Mouse (Mus musculus): Measurements from ENCODE around the gene Diras2. TPM values are rescaled to one million over a fixed set of nuclear protein-coding genes. Genes with fewer than 3 reads are reported as not detected.

The Diras2 gene
- polyA plus RNA-seq, 1 experiment from 2014 or later, result 0.72 TPM

DNA sequence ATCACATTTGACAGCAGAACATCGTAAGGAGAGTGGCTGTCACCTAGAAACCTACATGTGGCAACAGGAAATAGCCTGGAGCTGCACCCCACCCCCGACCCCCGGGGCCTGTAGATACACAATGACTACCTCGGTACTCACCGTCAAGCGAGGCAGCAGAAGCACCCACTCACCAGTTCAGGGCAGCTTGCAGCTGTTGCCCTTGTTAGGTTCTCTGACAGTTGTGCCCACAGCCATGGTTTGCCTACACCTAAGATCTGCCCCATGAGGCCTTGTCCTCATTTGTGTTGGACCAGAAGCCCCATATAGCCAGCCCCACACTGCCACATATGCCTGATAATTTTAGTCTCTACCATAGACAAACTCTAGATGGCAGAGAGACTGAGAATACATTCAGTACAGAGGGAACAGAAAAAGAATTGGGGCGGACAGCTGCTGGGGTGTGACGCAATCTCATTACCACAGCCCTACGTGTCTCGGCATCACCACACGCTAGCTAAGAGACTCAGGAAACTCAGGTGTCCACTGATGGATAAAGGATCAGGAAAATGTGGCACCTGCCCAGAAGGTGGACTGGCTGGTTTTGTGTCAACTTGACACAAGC lies 54.0 kb downstream of the Diras2 start:
- no peak for ATAC-seq (ENCODE audit: insufficient number of reproducible peaks, insufficient read depth, low FRiP score, low read depth)
- Histone ChIP-seq H3K36me3 (ENCODE audit: control insufficient read depth, insufficient read depth, low read length) (no peaks in the 10 kb centered on the region), H3K4me3 (ENCODE audit: control insufficient read depth in 1 of 2, insufficient read depth in 1 of 2, low read depth in 1 of 2, low read length in 2 of 2) (no peak overlapping the region), H3K9ac (ENCODE audit: low read length) (no peak overlapping the region), H3K4me1 (ENCODE audit: control insufficient read depth in 2 of 2, insufficient read depth in 2 of 2, low read length in 2 of 2) (no peaks in the 10 kb centered on the region), H3K27me3 (ENCODE audit: control insufficient read depth, insufficient read depth, low read length) (no peaks in the 10 kb centered on the region), H3K4me2 (ENCODE audit: low read length) (no peak overlapping the region), H3K27ac (replicated peaks in 1 of 2; ENCODE audit: control insufficient read depth in 1 of 2, insufficient read depth in 1 of 2, low read depth in 2 of 2, low read length in 2 of 2) (no peak overlapping the region), H3K9me3 (ENCODE audit: control insufficient read depth, low read length) (no peaks in the 10 kb centered on the region)
- WGBS, result 88% methylated on average over 11 of the region's 11 CpGs

DNA sequence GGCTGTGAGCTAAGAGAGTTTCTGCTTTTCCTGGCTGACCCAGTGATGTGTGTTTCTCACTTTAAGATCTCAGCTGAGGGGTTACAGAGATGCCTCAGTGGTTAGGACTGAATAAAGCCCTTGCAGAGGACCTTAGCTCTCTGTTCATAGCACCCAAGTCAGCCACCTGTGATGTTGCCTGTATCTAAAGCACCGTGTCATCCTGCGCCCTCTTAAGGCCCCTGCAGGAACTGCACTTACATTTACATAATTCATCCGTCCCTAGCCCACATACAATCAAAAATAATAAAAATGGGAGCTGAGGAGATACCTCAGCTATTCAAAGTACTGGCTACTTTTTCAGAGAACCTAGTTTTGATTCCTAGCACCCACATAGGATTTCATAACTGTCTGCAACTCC lies 54.9 kb downstream of the Diras2 start:
- no peak overlapping the region for H3K4me3 ChIP-seq (ENCODE audit: control insufficient read depth in 1 of 2, insufficient read depth in 1 of 2, low read depth in 1 of 2, low read length in 2 of 2)
- no peaks in the 10 kb centered on the region for H3K27me3 ChIP-seq (ENCODE audit: control insufficient read depth, insufficient read depth, low read length)
- H3K9me3 ChIP-seq (ENCODE audit: control insufficient read depth, low read length), result no peaks in the 10 kb centered on the region
- H3K4me2 ChIP-seq (ENCODE audit: low read length), result no peak overlapping the region
- no peaks in the 10 kb centered on the region for H3K36me3 ChIP-seq (ENCODE audit: control insufficient read depth, insufficient read depth, low read length)
- no peak for ATAC-seq (ENCODE audit: insufficient number of reproducible peaks, insufficient read depth, low FRiP score, low read depth)
- no peaks in the 10 kb centered on the region for H3K4me1 ChIP-seq (ENCODE audit: control insufficient read depth in 2 of 2, insufficient read depth in 2 of 2, low read length in 2 of 2)
- WGBS, result 47% methylated on average over 3 of the region's 3 CpGs
- H3K27ac ChIP-seq (replicated peaks in 1 of 2; ENCODE audit: control insufficient read depth in 1 of 2, insufficient read depth in 1 of 2, low read depth in 2 of 2, low read length in 2 of 2), result no peak overlapping the region
- H3K9ac ChIP-seq (ENCODE audit: low read length), result no peak overlapping the region

GRCm38 (mm10) chr13:52475264-52475663 lies 55.8 kb downstream of the Diras2 start:
- Histone ChIP-seq H3K27ac (replicated peaks in 1 of 2; ENCODE audit: control insufficient read depth in 1 of 2, insufficient read depth in 1 of 2, low read depth in 2 of 2, low read length in 2 of 2) (no peak overlapping the region), H3K27me3 (ENCODE audit: control insufficient read depth, insufficient read depth, low read length) (no peaks in the 10 kb centered on the region), H3K9me3 (ENCODE audit: control insufficient read depth, low read length) (no peaks in the 10 kb centered on the region), H3K4me1 (ENCODE audit: control insufficient read depth in 2 of 2, insufficient read depth in 2 of 2, low read length in 2 of 2) (0 out of 4 replicates have a peak, but pooled peaks cover 0 to 2% of the 10 kb centered on the region in 2 experiments), H3K36me3 (ENCODE audit: control insufficient read depth, insufficient read depth, low read length) (no peaks in the 10 kb centered on the region), H3K4me2 (ENCODE audit: low read length) (no peak overlapping the region), H3K9ac (ENCODE audit: low read length) (no peak overlapping the region), H3K4me3 (ENCODE audit: control insufficient read depth in 1 of 2, insufficient read depth in 1 of 2, low read depth in 1 of 2, low read length in 2 of 2) (no peak overlapping the region)
- ATAC-seq (ENCODE audit: insufficient number of reproducible peaks, insufficient read depth, low FRiP score, low read depth), result no peak
- WGBS, result 91% methylated on average over 10 of the region's 10 CpGs

GRCm38 (mm10) chr13:52474807-52475206 lies 56.3 kb downstream of the Diras2 start:
- WGBS, result 72% methylated on average over 3 of the region's 3 CpGs

DNA sequence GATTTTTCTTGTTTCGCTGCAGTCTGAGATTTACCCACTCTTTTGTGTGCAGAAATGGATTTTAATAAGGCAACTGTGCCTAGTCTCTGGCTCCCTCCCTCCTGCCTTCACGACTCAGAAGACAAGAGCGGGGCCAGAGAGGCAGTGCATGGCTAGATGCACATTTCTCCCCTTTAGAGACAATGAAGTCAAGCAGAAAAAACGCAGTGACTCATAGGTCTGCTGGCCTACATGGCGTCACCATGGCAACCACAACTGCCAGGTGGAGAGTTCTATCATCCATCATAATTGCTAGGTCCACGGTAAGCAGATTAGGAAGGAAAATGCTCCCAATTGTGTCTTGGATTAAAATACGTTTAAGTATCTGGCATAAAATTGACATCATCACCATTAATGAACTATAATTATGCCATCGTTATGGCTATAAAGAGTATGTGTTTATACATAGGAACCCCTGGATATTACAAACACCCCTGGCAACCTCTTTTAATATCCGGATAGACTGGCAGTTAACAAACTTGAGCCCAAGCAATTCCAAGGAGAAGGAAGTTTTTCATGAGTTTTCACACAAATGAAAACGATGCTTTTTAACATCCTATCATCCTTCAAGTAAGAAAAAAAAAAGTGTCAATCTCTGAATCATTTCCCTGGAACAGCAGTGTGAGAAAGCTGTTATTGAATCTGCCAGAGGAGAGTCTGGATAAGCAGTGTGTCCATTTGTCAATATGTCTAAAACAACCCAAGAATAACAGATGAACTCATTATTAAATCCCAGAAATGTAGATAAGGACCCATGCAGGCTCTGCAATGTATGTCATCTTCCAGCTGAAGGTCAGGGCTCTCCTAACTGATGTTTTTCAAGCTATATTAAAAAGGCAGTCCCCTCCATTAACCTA lies 61.0 kb downstream of the Diras2 start:
- H3K4me2 ChIP-seq (ENCODE audit: low read length), result no peak overlapping the region
- 50% methylated on average over 10 of the region's 10 CpGs for WGBS
- no peak overlapping the region for H3K4me3 ChIP-seq (ENCODE audit: control insufficient read depth in 1 of 2, insufficient read depth in 1 of 2, low read depth in 1 of 2, low read length in 2 of 2)
- no peaks in the 10 kb centered on the region for H3K9me3 ChIP-seq (ENCODE audit: control insufficient read depth, low read length)
- 0 out of 4 replicates have a peak, but pooled peaks cover 0 to 7% of the 10 kb centered on the region in 2 experiments for H3K4me1 ChIP-seq (ENCODE audit: control insufficient read depth in 2 of 2, insufficient read depth in 2 of 2, low read length in 2 of 2)
- no peaks in the 10 kb centered on the region for H3K36me3 ChIP-seq (ENCODE audit: control insufficient read depth, insufficient read depth, low read length)
- H3K9ac ChIP-seq (ENCODE audit: low read length), result no peak overlapping the region
- H3K27me3 ChIP-seq (ENCODE audit: control insufficient read depth, insufficient read depth, low read length), result no peaks in the 10 kb centered on the region
- H3K27ac ChIP-seq (replicated peaks in 1 of 2; ENCODE audit: control insufficient read depth in 1 of 2, insufficient read depth in 1 of 2, low read depth in 2 of 2, low read length in 2 of 2), result no peak overlapping the region
- ATAC-seq (ENCODE audit: insufficient number of reproducible peaks, insufficient read depth, low FRiP score, low read depth), result no peak

More at GRCm38 (mm10) chr13:52474807-52475206, 56.3 kb downstream of the Diras2 start:
- H3K27me3 ChIP-seq (ENCODE audit: control insufficient read depth, insufficient read depth, low read length), result no peaks in the 10 kb centered on the region
- no peak overlapping the region for H3K4me2 ChIP-seq (ENCODE audit: low read length)
- no peak overlapping the region for H3K4me3 ChIP-seq (ENCODE audit: control insufficient read depth in 1 of 2, insufficient read depth in 1 of 2, low read depth in 1 of 2, low read length in 2 of 2)
- H3K9me3 ChIP-seq (ENCODE audit: control insufficient read depth, low read length), result no peaks in the 10 kb centered on the region
- H3K27ac ChIP-seq (replicated peaks in 1 of 2; ENCODE audit: control insufficient read depth in 1 of 2, insufficient read depth in 1 of 2, low read depth in 2 of 2, low read length in 2 of 2), result no peak overlapping the region
- no peak for ATAC-seq (ENCODE audit: insufficient number of reproducible peaks, insufficient read depth, low FRiP score, low read depth)
- no peaks in the 10 kb centered on the region for H3K36me3 ChIP-seq (ENCODE audit: control insufficient read depth, insufficient read depth, low read length)
- H3K9ac ChIP-seq (ENCODE audit: low read length), result no peak overlapping the region
- H3K4me1 ChIP-seq (ENCODE audit: control insufficient read depth in 2 of 2, insufficient read depth in 2 of 2, low read length in 2 of 2), result 0 out of 4 replicates have a peak, but pooled peaks cover 0 to 5% of the 10 kb centered on the region in 2 experiments

DNA sequence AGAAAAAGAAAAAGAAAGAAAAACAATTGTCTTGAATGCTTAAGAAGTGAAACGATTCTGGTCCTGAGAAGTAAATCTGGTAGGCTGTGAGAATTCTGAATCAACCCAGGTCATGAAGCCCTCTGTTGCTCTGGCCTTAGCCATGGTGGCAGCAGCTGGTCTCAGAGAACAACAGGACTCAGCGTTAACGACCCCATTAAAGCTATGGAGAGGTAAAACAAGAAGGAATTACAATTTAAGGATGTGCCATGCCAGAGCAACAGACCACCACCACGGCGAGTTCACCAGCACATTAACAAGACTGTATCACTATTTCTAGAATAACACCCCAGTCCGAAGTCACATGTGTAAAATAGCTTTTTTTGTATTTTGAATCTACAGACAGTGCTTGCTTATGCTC lies 65.9 kb downstream of the Diras2 start:
- Histone ChIP-seq H3K27ac (replicated peaks in 1 of 2; ENCODE audit: control insufficient read depth in 1 of 2, insufficient read depth in 1 of 2, low read depth in 2 of 2, low read length in 2 of 2) (no peak overlapping the region), H3K4me3 (ENCODE audit: control insufficient read depth in 1 of 2, insufficient read depth in 1 of 2, low read depth in 1 of 2, low read length in 2 of 2) (no peak overlapping the region), H3K9ac (ENCODE audit: low read length) (no peak overlapping the region), H3K4me1 (ENCODE audit: control insufficient read depth in 2 of 2, insufficient read depth in 2 of 2, low read length in 2 of 2) (0 out of 4 replicates have a peak, but pooled peaks cover 0 to 4% of the 10 kb centered on the region in 2 experiments), H3K9me3 (ENCODE audit: control insufficient read depth, low read length) (no peaks in the 10 kb centered on the region), H3K4me2 (ENCODE audit: low read length) (no peak overlapping the region), H3K27me3 (ENCODE audit: control insufficient read depth, insufficient read depth, low read length) (no peaks in the 10 kb centered on the region), H3K36me3 (ENCODE audit: control insufficient read depth, insufficient read depth, low read length) (no peaks in the 10 kb centered on the region)
- no peak for ATAC-seq (ENCODE audit: insufficient number of reproducible peaks, insufficient read depth, low FRiP score, low read depth)
- 74% methylated on average over 6 of the region's 6 CpGs for WGBS

DNA sequence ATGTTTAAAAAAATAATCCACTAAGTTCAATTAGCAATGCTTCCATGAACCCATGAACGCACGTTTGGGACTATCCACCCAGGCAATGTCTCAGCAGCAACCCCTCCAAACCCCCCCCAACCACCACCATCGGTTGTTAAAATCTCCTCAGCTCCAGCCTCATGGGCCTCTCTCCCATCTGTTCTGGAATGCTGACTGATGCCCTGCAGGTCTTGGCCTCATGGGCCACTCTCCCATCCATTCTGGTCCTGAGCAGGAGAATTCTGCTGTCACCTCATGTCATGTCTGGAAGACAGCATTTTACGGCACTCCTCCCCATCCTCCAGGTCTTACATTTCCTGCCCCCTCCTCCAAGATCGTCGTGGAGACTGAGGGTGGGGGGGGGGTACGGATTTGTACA lies 71.1 kb downstream of the Diras2 start:
- Histone ChIP-seq H3K36me3 (ENCODE audit: control insufficient read depth, insufficient read depth, low read length) (no peaks in the 10 kb centered on the region), H3K27me3 (ENCODE audit: control insufficient read depth, insufficient read depth, low read length) (no peaks in the 10 kb centered on the region), H3K9ac (ENCODE audit: low read length) (no peak overlapping the region), H3K9me3 (ENCODE audit: control insufficient read depth, low read length) (no peaks in the 10 kb centered on the region), H3K27ac (replicated peaks in 1 of 2; ENCODE audit: control insufficient read depth in 1 of 2, insufficient read depth in 1 of 2, low read depth in 2 of 2, low read length in 2 of 2) (no peak overlapping the region), H3K4me1 (ENCODE audit: control insufficient read depth in 2 of 2, insufficient read depth in 2 of 2, low read length in 2 of 2) (peaks cover 4 to 5% of the 10 kb centered on the region in 2 experiments; a peak in 3 of 4 replicates), H3K4me3 (ENCODE audit: control insufficient read depth in 1 of 2, insufficient read depth in 1 of 2, low read depth in 1 of 2, low read length in 2 of 2) (no peak overlapping the region), H3K4me2 (ENCODE audit: low read length) (no peak overlapping the region)
- no peak for ATAC-seq (ENCODE audit: insufficient number of reproducible peaks, insufficient read depth, low FRiP score, low read depth)
- WGBS, result 74% methylated on average over 7 of the region's 7 CpGs

All from heart, embryonic 14.5 days (tissue).